In the genomic region with DNA sequence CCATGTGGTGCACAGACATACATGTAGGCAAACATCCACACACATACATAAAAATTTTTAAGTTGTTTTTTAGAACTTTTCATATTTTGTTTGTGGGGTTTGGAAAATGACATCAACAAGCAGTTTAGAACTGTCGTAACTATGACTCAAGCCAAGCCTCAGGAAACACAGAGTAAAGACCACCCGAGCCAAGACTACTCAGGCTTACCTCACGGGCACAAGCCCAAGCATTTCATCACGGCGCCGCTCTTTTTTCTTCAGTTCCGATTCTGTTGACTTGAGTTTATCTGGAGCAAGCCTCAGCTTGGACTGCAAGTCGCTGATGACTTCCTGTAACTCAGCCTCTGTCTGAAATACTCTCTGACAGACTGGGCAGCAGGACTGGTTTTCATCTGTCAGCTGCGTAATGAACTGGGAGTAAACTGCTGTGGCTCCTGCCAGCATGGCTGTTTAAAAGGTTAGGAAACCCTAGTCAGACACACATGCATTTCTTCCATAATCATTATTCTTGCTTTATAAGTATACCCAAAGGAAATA, we compare ENCODE assay signal across 18 mouse cellular contexts. TPM values are rescaled to one million over a fixed set of nuclear protein-coding genes. Genes with fewer than 3 reads are reported as not detected.
DNase-seq lines count a peak whose midpoint lies in the region; ATAC-seq and TF ChIP-seq lines count a peak whose summit lies in the region.
"Had no signal": no experiment of that assay in that cellular context is flagged by ENCODE, and none has a peak within 500 bp of the region (broad histone marks: within the 10 kb centered on the region; RNA-seq: fewer than 3 reads in every experiment).

No protein-coding gene starts in this region.

- ATAC-seq in heart, embryonic 12.5 days (ENCODE audit: insufficient number of reproducible peaks, low FRiP score), result 0 out of 2 replicates have a peak, but pooled peaks have one; percentile 42
- no peak for ATAC-seq in midbrain, postnatal 0 days (ENCODE audit: low FRiP score)

- peaks cover 15% of the 10 kb centered on the region for H3K4me1 ChIP-seq in heart, embryonic 12.5 days (replicated peaks)
- H3K4me1 ChIP-seq in midbrain, embryonic 10.5 days, result no peaks in the 10 kb centered on the region
- no peaks in the 10 kb centered on the region for H3K4me1 ChIP-seq in midbrain, postnatal 0 days (ENCODE audit: insufficient read depth, low read length)
- H3K4me1 ChIP-seq: limb, embryonic 12.5 days; midbrain, embryonic 12.5 days had no signal

- no peak for TF ChIP-seq CTCF in gastrocnemius, adult 2 months (IDR thresholded peaks at IDR 0.05)
- no peak for TF ChIP-seq CTCF in midbrain, postnatal 0 days (IDR thresholded peaks at IDR 0.05)

- H3K4me3 ChIP-seq in gastrocnemius, adult 2 months, result no peak overlapping the region
- H3K4me3 ChIP-seq in heart, embryonic 12.5 days, result no peak overlapping the region
- H3K4me3 ChIP-seq in midbrain, embryonic 10.5 days, result no peak overlapping the region
- H3K4me3 ChIP-seq in midbrain, postnatal 0 days (ENCODE audit: low read depth, low read length), result no peak overlapping the region
- H3K4me3 ChIP-seq: limb, embryonic 12.5 days; midbrain, embryonic 12.5 days had no signal

- no peaks in the 10 kb centered on the region for H3K9me3 ChIP-seq in heart, embryonic 12.5 days (replicated peaks)
- no peaks in the 10 kb centered on the region for H3K9me3 ChIP-seq in midbrain, embryonic 10.5 days (replicated peaks)
- no peaks in the 10 kb centered on the region for H3K9me3 ChIP-seq in midbrain, postnatal 0 days (ENCODE audit: low read length)
- H3K9me3 ChIP-seq: limb, embryonic 12.5 days; midbrain, embryonic 12.5 days had no signal

- WGBS in heart, embryonic 12.5 days, result 41% methylated on average over 9 of the region's 9 CpGs
- 95% methylated on average over 9 of the region's 9 CpGs for whole genome bisulfite sequencing in midbrain, embryonic 10.5 days
- WGBS in midbrain, postnatal 0 days, result 96% methylated on average over 9 of the region's 9 CpGs

- peak; percentile 25 for DNase-seq in gastrocnemius, adult 2 months
- no peak for DNase-seq in gastrocnemius, postnatal 10 days
- peak; percentile 29 for DNase-seq in heart, postnatal 4 days
- DNase-seq in lung, postnatal 36 days, result peak; percentile 44
- DNase-seq in midbrain, embryonic 10.5 days (ENCODE audit: low spot score), result no peak
- DNase-seq in midbrain, postnatal 0 days (ENCODE audit: low spot score), result no peak
- DNase-seq in layer of hippocampus, adult 18-20 months (ENCODE audit: low spot score in 2 of 2), result no peak
- DNase-seq: adrenal gland, adult 2 months; cerebellum, adult 8-10 months; kidney, postnatal 10 days; layer of hippocampus, postnatal 36 days; thymus, postnatal 14 days had no signal

- no peaks in the 10 kb centered on the region for H3K27me3 ChIP-seq in heart, embryonic 12.5 days (replicated peaks)
- H3K27me3 ChIP-seq in midbrain, embryonic 10.5 days (ENCODE audit: low read depth, poor library complexity, severe bottlenecking), result no peaks in the 10 kb centered on the region
- no peaks in the 10 kb centered on the region for H3K27me3 ChIP-seq in midbrain, postnatal 0 days (ENCODE audit: insufficient read depth, low read length)
- H3K27me3 ChIP-seq: limb, embryonic 12.5 days; midbrain, embryonic 12.5 days had no signal

- H3K9ac ChIP-seq in heart, embryonic 12.5 days, result no peak overlapping the region
- no peak overlapping the region for H3K9ac ChIP-seq in midbrain, postnatal 0 days (replicated peaks; ENCODE audit: low read length, poor library complexity, severe bottlenecking)
- H3K9ac ChIP-seq: limb, embryonic 12.5 days; midbrain, embryonic 12.5 days had no signal

- H3K27ac ChIP-seq in gastrocnemius, adult 2 months, result 0 out of 2 replicates have a peak overlapping the region, but pooled peaks have one; percentile 31
- H3K27ac ChIP-seq in heart, embryonic 12.5 days (ENCODE audit: poor library complexity, severe bottlenecking), result peak overlapping the region; percentile 76
- H3K27ac ChIP-seq in midbrain, embryonic 10.5 days (replicated peaks), result no peak overlapping the region
- H3K27ac ChIP-seq in midbrain, postnatal 0 days (ENCODE audit: low read depth, low read length), result no peak overlapping the region
- H3K27ac ChIP-seq: limb, embryonic 12.5 days; midbrain, embryonic 12.5 days had no signal

- H3K4me2 ChIP-seq in heart, embryonic 12.5 days, result peak overlapping the region; percentile 7; the same call in 1 of the 2 replicates
- H3K4me2 ChIP-seq in midbrain, postnatal 0 days (ENCODE audit: low read depth, low read length, poor library complexity, severe bottlenecking), result no peak overlapping the region
- H3K4me2 ChIP-seq: limb, embryonic 12.5 days; midbrain, embryonic 12.5 days had no signal

- peaks cover 29% of the 10 kb centered on the region for H3K36me3 ChIP-seq in heart, embryonic 12.5 days
- H3K36me3 ChIP-seq in midbrain, embryonic 10.5 days, result peaks cover 71% of the 10 kb centered on the region
- peaks cover 3% of the 10 kb centered on the region; the same call in 1 of the 2 replicates for H3K36me3 ChIP-seq in midbrain, postnatal 0 days (ENCODE audit: insufficient read depth, low read length)

- intact Hi-C loops in gastrocnemius, adult 2 months (cut with DNase I), result no loop called here

RNA-seq across cellular contexts. Expression of gene Rad50, which starts 24.1 kb away (rescaled TPM):
- 1 to 10 TPM; 4.1 to 5.2 TPM for total RNA-seq in gastrocnemius, adult 2 months (2021)
- total RNA-seq in gastrocnemius, postnatal 10 days (2021), result 10 to 100 TPM in 1 of 2 experiments, 1 to 10 TPM in 1; 7.9 to 10.1 TPM
- 24.0 and 25.6 TPM in 2 replicates for polyA plus RNA-seq in heart, embryonic 12.5 days (2016; fragmentation: Nextera tagmentation; extraction: Ambion mirVana)
- total RNA-seq in heart, postnatal 4 days (2021), result 10 to 100 TPM; 13.0 to 13.5 TPM
- polyA plus RNA-seq in midbrain, embryonic 10.5 days (2016; fragmentation: Nextera tagmentation; extraction: Ambion mirVana), result 21.2 and 22.6 TPM in 2 replicates
- 5.2 and 5.8 TPM in 2 replicates for total RNA-seq in midbrain, postnatal 0 days (2014; rRNA removed)
- 8.9 and 10.0 TPM in 2 replicates for polyA plus RNA-seq in midbrain, postnatal 0 days (2015; fragmentation: Nextera tagmentation; extraction: Ambion mirVana)
- 10 to 100 TPM; 13.2 to 13.9 TPM for total RNA-seq in layer of hippocampus, adult 18-20 months (2021)

RNA-seq across cellular contexts. Expression of gene Il5, which starts 37.5 kb away (rescaled TPM):
- not detected for total RNA-seq in gastrocnemius, adult 2 months (2021)
- total RNA-seq in gastrocnemius, postnatal 10 days (2021), result not detected
- polyA plus RNA-seq in heart, embryonic 12.5 days (2016; fragmentation: Nextera tagmentation; extraction: Ambion mirVana), result not detected in 2 replicates
- not detected for total RNA-seq in heart, postnatal 4 days (2021)
- not detected in 2 replicates for polyA plus RNA-seq in midbrain, embryonic 10.5 days (2016; fragmentation: Nextera tagmentation; extraction: Ambion mirVana)
- total RNA-seq in midbrain, postnatal 0 days (2014; rRNA removed), result not detected in 2 replicates
- polyA plus RNA-seq in midbrain, postnatal 0 days (2015; fragmentation: Nextera tagmentation; extraction: Ambion mirVana), result 0.15 and 0.30 TPM in 2 replicates
- not detected for total RNA-seq in layer of hippocampus, adult 18-20 months (2021)
- total RNA-seq: adrenal gland, adult 2 months; hematopoietic stem cell, adult 5-6 weeks; layer of hippocampus, postnatal 36 days had no signal
- polyA plus RNA-seq: limb, embryonic 12.5 days; liver, embryonic 16.5 days; midbrain, embryonic 12.5 days; stomach, embryonic 14.5 days had no signal

RNA-seq across cellular contexts. Expression of gene Il13, which starts 48.6 kb away (rescaled TPM):
- total RNA-seq in gastrocnemius, adult 2 months (2021), result not detected
- not detected for total RNA-seq in gastrocnemius, postnatal 10 days (2021)
- polyA plus RNA-seq in heart, embryonic 12.5 days (2016; fragmentation: Nextera tagmentation; extraction: Ambion mirVana), result not detected in 2 replicates
- total RNA-seq in heart, postnatal 4 days (2021), result not detected
- polyA plus RNA-seq in midbrain, embryonic 10.5 days (2016; fragmentation: Nextera tagmentation; extraction: Ambion mirVana), result not detected in 2 replicates
- total RNA-seq in midbrain, postnatal 0 days (2014; rRNA removed), result not detected in 2 replicates
- polyA plus RNA-seq in midbrain, postnatal 0 days (2015; fragmentation: Nextera tagmentation; extraction: Ambion mirVana), result not detected in 2 replicates
- total RNA-seq in layer of hippocampus, adult 18-20 months (2021), result not detected
- total RNA-seq: adrenal gland, adult 2 months; hematopoietic stem cell, adult 5-6 weeks; layer of hippocampus, postnatal 36 days had no signal
- polyA plus RNA-seq: adrenal gland, adult 2 months; limb, embryonic 12.5 days; liver, embryonic 16.5 days; midbrain, embryonic 12.5 days; stomach, embryonic 14.5 days had no signal

Comparison
In these comparisons a context has a peak if more than half of its experiments do, and no peak if none do; other contexts are left out.
1. DNase-seq: peak in gastrocnemius, adult 2 months (single experiment), heart, postnatal 4 days (single experiment) and lung, postnatal 36 days (single experiment); none in gastrocnemius, postnatal 10 days (single experiment), midbrain, embryonic 10.5 days (single experiment), midbrain, postnatal 0 days (single experiment) and layer of hippocampus, adult 18-20 months (0 of 2).
2. H3K27ac ChIP-seq: peak in gastrocnemius, adult 2 months (single experiment) and heart, embryonic 12.5 days (single experiment); none in midbrain, embryonic 10.5 days (single experiment) and midbrain, postnatal 0 days (single experiment).